Mouse (Mus musculus) cerebellum, adult 9-10 months (tissue): Measurements from ENCODE around the gene Dkk3.

Experiments
- DNase-seq: peaks from one replicate; pipeline ENCODE4 v3.0.0; 2022

Gene Dkk3

DNA sequence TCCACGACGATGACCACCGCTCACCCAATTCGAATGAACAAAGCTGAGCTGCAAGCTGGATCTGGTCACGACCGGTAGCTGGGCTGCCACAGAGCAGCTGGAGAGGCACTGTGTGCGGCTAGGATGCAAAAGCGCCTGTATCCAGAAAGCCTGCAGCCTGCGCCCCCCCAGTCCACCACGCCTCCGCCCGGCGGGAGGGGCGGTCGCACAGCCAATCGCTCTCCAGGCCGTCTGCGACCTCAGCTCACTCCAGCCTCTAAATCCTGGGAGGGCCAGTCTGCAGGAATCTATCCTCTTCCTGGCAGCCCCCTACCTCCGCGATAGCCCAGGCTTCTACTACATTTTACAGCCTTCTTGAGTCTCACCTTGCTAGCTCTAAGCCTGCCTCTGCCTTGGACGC is at the start of gene Dkk3:
Gene Dkk3 (minus strand): TSS at position 116 of the 400 bp plus-strand sequence.
- DNase-seq: no peak

DNA sequence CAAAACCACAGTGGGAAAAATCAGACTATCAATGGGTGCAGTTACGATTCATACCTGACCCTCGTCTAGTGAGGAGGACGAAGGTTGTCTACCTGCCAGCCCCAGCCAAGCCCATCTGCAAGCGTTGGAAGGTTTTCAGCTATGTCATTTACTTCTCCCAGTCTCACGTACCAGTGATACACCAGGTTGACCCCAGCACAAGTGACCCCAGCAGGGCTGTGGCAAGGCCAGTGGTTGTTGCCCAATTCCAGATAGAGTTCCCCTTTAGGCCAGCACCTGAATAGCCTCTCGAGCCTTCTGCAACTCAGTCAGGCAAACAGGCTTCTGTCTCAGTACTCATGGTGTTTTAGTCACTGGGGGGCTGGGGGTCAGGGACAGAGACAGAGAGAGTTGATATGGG is 48.9 kb upstream of the Dkk3 start:
- peak; percentile 53 for DNase-seq

DNA sequence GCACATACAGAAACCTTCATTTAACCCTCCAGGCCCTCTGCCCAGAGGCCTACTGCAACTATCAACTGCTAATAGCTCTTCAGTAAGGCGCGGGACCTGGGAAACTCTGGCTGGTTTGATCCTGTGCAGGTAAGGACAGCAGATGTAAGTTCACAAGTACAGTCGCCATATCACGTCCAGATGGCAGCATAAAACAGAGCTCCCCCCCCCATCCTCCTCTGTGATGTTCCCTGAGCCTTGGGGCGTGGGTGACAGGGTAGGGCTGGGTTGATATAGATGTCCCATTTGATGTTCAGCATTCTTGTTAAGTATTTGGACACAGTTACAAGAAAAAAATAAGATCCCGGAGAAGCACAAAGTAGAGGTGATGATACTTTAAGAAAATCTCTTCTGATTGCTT is 46.7 kb upstream of the Dkk3 start:
- no peak for DNase-seq

DNA sequence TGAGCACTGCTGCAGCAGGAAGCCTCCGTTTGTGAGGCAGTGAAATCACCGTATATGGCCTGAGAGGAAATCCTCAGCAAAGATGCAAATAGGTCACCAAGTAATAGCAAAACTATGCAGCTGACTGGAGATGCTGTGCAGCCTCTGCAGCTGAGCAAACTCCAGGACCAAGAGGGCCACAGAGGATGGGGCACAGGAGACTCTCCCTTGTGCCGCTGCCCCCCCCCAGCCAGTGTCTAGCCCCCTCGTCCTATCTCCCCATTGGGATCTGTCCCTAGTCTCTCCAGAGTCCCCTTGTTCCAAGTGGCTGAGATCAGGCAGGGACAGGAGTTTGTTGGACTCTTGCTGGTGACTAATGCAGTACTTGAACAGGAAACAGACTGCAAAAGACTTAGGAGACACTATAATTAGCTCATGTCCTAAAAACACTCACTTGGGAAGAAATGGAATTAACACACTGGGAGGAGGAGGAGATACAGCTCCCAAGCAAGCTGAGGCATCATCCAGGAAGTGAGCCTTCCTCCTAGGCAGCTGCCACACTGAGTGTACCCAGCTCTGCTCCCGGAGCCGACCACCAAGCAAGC is 45.6 kb upstream of the Dkk3 start:
- DNase-seq: peak; percentile 71

DNA sequence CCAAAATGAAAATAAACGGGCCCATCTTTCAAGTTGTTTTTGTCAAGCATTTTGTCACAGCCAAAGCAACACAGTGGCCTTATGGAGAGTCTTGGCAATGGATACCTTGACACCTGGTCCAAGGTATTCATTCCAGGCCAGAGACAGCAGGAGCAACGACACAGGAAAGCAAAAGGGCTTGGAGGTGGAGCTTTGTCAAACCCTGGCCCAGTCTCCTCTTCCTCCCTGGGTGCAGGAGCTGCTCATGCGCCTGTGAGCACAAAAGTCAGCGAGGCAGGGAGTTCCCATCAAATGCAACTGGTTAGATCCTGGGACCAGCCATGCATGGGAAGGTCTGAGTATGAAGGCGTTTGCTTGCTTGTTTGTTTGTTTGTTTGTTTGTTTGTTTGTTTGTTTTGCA is 45.1 kb upstream of the Dkk3 start:
- DNase-seq: peak; percentile 96

DNA sequence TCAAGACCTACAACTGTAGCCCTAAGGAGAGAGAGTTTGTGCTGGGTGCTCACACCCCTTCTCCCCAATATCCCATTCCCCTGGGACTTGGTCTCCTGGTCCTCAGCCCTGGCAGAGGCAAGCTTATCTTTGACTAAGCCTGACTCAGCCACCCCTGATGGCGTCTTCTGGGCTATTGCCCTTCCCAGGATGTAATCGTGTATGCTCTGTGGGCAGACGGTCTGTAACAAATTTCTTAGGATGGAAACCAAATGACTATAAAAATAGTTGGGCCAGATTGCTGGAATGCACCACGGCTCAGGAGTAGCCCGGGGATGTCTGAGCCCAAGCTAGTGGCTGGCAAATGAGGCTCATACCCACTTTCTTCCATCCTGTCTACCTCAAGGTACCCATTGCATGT is 44.0 kb upstream of the Dkk3 start:
- peak; percentile 72 for DNase-seq

DNA sequence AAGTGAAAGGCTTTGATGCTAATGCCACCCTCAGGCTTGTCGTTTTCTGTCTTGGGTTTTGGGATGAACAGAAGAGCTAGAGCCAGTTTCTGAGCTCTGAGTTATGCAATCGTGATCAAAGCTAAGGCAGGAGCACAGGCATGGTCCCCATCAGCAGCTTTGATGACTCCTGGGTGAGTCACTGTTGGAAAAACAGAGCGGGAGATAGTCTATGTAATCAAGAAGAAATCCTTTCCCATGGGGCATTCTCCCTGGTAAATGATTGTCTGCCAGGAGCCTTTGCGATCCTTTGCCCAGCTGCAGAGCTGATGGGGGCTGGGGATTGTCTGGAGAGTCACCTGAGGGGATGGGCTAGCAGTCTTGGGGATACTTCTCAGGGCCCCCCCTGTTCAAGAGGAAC is 43.3 kb upstream of the Dkk3 start:
- DNase-seq: no peak

DNA sequence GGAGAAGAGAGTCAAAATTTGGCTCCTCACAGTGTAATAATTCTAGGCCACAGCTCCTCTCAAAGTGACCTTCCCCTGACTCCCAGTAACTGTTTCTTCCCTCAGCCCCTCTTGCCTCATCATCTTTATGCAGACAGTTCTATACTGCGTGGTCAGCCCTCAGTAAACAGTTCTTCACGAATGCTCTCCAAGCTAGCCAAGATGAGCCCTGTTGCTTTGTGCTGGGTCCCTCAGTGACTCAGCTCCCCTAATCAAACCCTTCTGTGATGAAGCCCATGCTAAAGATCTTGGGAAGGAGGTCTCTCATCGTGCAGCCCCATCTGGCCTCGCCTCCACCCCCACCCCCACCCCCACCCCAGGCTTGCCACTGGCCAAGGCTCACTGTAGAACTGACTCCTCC is 41.9 kb upstream of the Dkk3 start:
- no peak for DNase-seq

DNA sequence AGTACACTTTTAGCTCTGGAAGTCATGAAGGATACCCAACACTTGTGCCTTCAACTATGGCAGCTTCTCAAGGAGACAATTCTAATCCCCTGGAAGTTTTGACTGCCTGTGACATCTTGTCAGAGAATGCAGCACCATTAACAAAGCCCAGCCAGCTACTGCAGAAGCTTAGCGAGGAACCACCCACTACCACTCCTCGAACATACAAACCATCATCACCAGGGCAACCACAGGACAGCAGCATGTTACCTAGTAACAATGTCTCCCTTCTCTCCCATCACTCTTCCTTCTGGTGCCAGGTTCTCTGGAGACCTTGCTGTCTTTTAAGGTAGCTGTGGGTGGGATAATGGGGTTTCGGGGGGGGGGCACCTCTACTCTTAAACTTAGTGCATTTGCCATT is 40.5 kb upstream of the Dkk3 start:
- DNase-seq: no peak

DNA sequence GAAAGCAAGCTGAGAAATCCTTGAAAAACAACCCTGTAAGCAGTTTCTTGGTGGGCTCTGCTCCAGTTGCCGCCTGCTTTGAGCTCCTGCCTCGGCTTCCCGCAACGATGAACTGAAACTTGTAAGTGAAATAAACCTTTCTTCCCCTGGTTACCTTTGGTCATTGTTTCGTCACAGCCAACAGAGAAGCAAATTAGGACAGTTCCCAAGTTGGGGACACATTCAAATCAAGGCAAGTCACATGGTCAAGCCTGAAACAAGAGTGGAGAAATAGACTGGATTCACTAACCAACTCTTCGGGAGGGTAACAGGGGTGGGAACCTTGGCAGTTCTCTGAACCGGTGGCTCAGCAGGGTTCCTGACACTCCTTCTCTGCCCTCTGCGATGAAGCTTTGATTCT is 38.6 kb upstream of the Dkk3 start:
- DNase-seq: no peak

DNA sequence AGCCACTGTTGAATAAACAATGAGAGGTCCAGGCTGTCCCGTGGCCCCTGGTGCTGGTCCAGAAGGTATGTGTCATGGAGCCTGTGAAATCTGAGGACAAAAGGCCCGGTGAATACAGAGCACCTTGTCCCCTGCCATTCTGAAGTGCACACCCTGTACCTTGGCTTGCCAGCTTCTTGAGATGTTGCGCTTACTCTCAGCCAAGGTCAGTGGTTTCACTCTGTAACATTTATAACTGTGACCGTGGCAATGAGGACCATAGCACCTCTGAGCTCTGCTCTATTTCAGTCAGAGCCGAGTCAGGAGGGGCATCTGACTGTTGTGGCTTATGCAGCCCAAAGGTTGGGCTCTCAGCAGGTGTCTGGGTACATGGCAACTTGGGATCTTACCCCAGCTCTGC is 35.4 kb upstream of the Dkk3 start:
- no peak for DNase-seq

DNA sequence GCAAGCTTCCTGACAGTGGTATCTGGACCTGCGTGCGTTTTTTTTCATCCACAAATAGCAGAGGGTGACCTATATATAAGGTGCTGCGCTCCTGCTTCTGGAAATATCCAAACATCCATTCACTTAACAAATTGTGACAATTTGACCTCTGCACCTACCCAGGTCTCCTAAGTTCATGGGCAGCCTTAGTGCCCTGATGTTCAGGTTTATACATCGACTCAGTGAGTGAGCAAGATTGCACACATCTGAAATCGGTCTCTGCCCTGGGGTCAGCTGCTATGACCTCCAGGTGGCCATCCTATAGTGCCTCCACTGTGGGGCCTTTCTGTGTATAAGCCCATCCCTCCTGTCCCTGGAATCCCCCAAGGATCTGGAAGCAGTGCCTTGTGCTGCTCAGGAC is 33.9 kb upstream of the Dkk3 start:
- DNase-seq: no peak

DNA sequence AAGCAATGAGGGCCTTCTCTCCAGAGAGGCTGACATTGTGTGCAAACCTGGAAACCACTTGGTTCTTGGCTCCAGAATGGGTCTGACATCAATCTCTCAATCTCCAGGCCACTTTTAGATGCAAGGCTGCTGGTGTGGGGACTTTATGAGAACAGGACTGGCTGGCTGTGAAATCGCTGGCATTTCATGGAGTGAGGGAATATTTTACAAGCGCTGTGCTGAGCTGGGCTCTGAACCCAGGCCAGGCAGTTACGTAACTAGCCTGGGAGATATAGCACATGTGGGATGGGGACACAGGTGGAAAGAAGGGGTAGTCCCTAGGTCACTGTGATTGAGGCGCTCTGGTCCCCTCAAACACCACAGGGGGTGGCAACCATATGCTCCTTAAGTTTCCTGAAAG is 33.4 kb upstream of the Dkk3 start:
- peak; percentile 63 for DNase-seq

DNA sequence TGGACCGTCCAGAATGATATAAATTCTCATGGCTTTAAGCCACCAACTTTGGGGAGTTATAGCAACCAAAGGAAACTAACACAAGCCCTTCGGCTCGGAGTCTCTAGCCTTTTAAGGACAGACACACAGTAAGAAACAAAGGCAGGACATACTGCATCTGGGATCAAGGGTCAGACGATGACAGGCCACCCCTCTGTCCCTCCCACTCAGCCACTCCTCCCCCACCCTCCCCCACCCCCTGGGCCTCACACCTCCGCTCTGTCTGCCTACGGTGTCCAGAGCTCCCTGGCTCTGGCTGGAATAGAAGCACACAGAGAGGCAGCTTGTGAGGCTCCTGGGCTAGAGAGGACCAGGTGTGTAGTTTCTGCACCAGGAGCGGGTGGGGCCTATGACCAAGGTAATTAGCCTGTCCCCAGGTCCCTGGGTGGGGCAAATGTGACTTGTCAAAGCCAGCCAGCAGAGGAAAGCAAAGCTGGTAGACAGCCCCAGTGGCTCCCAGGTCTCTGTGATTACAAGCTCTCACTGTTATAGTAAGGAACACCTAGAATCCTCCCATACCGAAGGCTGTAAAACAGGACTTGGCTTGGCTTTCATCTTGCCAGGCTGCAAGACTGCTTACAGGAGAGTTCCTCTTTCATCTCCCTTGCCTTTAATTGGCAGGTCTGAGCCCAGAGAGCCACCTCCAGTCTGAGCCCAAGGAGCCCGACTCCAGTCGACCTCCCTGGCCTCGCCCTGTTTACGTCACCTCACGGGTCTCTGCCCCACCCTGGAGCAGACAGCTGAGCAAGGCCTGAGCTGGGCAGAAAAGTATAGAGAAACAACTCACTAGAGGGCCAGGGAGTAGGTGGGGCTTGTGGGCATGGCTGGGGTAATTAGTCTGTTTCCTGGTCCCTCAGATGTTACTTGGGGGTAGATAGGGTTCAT is 28.9 kb upstream of the Dkk3 start:
- peak; percentile 27 for DNase-seq

DNA sequence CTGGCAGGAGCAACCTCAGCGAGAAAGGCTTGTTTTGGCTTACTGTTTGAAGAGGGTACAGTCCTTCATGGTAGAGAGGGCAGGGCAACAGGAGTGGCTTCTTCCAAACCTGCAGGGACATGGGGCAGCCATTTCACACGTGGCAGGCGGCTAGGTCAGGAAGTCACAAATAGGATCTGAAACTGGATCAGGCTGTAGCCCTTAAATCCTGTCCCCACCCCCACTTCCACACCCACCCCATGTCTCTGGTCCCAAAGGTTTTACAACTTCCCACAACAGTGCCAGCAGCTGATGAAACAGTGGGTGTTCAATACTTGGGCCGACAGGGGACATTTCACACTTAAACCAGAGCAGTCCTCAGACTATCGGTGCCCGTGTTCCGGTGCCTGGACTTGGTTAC is 28.0 kb upstream of the Dkk3 start:
- no peak for DNase-seq

DNA sequence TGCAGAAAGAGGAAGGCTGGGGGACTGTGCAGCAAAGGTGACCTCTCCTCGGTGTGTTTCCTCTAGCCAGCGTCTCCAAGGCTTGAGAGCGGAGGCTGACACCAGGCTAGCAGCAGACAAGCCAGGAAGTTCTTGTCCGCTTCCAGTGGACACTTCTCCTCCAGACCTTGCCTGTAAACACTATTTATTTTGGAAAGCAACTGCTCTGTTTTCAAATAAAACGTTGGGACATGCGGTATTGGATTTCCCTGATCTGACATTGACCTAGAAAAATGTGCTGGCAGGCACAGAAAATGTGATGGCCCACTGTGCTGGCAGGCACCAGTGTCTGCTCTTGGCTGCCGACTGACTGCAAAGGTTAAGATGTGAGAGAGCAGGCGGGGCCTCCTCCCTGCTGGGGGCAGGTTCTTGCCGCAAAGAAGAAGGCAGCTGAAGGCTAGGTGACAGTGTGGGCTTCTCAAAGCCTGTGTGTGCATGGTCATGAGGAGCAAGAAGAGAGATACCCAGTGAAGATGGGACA is 26.4 kb upstream of the Dkk3 start:
- peak; percentile 90 for DNase-seq

DNA sequence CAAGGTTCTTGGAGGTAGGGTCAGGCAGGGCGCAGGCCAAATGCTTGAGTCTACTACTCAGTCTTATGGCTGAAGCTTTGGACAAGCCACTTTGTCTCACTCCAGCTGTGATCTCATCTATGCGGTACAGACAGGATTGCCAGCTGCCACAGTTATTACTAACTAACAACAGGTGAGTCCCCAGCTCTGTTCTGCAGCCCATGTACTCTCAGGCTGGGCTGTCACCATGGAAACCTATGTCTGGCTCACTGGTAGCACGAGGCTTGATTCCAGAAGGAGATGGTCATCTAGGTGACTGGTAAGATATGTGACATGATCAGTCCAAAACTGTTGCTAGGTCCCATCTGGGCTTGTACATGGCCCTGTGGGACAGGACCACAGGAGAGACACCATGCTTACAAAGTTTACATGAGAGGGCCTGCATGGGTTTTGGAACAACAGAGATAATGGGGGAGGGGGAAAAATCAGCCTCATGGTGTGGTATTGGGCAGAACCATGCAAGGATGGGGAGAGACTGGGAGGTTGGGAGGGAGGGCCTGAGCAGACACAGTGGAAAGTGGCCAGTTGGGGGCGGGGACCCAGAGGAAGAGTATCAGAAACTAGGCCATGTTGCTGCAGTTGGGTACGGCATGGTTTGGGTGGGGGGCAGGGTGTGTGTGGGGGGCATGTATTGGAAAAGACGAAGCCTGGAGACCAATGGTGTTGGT is 25.8 kb upstream of the Dkk3 start:
- peak; percentile 61 for DNase-seq

DNA sequence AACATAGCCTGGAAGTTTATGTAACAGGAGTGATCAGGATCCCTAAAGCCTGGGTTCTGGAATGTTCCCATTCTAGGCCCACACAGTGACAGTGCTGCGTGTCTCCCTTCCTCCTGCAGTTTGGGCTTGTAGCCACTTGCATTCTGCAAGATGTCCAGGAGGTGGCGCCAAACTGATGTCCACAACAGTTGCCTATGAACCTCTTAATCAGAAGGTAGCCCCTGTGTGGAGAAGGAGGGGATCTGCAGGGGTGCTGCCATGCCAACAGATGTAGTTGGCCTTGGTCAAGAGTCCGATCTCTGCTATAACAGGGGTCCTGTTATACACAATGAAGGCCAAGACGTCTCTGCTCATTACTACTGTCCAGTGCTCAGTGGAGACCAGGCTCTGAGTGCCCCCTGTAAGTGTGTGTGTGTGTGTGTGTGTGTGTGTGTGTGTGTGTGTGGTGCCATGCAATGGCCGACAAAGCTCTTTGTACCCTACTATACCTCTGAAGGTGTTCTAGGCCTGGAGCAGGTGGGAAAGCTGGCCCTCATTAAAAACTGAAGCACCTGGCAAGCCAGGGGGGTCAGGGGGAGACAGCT is 24.5 kb upstream of the Dkk3 start:
- DNase-seq: peak; percentile 98

DNA sequence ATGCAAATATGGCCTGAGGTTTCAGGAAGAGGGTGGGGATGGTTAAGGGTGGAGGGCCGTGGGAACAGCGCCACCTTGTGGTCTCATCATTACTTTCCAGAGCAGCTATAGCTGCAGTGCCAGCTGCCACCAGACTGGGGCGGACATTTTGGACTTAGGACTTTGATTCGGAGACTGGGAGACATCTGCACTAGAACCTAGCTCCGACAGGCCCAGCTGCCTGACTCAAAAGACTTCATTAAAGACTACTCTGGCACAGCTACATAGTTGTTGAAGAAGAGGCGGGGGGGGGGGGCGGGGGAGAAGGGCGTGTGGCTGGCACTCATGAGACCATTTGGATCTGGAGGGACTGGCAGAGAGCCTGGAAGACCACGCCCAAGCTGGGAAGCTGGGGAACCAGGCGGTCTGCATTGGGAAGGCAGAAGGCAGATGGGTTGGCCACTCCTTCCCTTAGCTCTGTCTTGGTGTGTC is 21.4 kb upstream of the Dkk3 start:
- peak; percentile 88 for DNase-seq

DNA sequence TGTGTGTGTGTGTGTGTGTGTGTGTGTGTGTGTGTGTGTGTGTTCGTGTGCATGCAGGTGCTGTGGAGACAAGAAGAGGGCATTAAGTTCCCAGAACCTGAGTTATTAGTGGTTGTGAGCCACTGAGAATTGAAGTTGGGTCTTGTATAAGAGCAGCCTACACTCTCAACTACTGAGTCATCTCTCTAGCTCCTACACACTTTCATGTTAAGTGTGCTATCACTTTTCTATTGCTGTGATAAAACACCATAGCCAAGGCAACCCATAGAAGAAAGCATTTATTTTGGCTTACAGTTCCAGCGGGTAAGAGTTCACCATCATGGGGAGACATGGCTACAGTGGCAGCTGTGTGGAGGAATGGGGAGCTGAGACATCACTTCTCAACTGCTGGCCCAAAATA is 17.8 kb upstream of the Dkk3 start:
- DNase-seq: no peak

DNA sequence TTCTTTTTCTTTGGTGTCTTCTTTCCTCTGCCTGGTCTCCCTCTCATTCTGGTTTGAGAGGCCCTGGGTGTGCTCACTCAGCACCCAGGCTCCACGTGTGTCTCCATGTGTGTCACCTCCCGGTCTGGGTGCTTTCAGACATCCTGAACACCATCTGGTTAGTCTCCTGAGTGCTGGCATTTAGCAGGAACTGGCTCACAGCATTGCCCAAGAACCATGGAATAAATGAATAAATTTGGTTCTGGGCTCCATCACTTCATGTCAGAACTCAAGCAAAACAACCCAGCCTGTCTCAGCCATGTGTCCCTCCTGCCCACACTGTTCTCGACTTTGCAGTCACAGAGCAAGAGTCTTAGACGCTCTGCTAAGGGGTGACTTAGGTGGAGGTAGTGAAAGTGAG is 13.8 kb upstream of the Dkk3 start:
- no peak for DNase-seq

DNA sequence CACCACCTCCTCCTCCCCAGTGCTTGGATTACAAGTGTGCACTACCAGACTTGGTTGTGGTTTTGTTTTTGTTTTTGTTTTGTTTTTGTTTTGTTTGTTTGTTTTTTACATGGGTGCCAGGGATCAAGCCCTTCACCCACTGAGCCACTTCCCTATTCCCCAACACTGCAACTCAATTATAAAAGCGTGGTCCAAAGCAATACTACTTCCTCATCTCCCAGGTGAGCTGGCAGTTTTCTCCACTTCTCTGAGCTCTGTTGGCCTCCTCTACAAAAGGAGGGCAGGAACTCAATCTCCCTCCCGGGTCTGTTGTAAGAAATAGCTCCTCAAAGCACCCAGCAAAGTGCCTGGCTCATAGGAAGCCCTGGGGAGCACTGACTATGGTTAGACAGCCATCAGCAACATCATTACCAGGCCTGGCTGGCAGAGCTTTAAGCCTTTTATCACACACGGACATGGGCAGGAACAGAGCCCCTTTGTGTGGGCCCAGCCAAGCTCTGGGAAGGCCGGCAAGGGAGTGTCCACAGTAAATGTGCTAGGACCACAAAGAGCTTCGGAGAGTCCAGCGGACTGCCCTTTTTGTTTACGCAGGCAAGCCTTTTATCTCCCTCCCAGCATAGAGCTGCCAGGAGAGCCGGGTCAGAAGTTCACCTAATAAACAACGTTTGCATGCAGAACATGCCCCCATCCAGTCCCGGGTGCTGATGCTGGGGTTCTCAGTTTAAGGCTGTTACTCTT is 11.3 kb upstream of the Dkk3 start:
- DNase-seq: no peak

DNA sequence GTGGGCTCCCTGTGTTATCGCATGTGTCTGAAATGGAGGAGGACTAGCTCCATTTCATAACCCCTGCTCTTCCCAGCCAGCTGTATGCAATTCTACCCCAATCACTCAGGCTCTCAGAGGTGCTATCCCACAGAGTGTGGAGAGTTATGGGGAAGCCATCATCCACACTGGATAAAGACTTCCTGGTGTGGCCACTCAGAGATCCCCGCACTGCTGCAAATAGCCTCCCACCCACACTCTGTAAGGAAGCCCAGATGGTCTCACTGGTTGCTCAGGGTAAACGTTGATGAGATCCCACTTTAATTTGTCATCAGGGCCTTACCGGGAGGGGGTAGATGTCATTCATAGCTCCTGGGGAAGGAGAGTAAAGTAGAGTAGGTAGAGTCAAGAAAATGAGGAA is 6.7 kb upstream of the Dkk3 start:
- no peak for DNase-seq
